Mouse (Mus musculus): Measurements from ENCODE around the gene Otulin. TPM values are rescaled to one million over a fixed set of nuclear protein-coding genes. Genes with fewer than 3 reads are reported as not detected.

The Otulin gene
- polyA plus RNA-seq, 1 experiment from 2014 or later = 31.7 TPM

GRCm38 (mm10) chr15:27604558-27604957 lies 25.9 kb downstream of the Otulin start:
- no peaks in the 10 kb centered on the region for H3K9me3 ChIP-seq
- no peaks in the 10 kb centered on the region for H3K27me3 ChIP-seq (replicated peaks)
- no peak overlapping the region for H3K4me3 ChIP-seq (replicated peaks)
- 83% methylated on average over 3 of the region's 3 CpGs for WGBS
- peaks cover 16% of the 10 kb centered on the region for H3K36me3 ChIP-seq
- no peak for ATAC-seq (ENCODE audit: insufficient read depth, low FRiP score, low read depth)
- H3K9ac ChIP-seq = no peak overlapping the region
- H3K4me2 ChIP-seq = no peak overlapping the region
- no peak overlapping the region for H3K27ac ChIP-seq
- H3K4me1 ChIP-seq = no peaks in the 10 kb centered on the region

GRCm38 (mm10) chr15:27600524-27600923 lies 30.0 kb downstream of the Otulin start:
- Histone ChIP-seq H3K9ac (no peak overlapping the region), H3K4me2 (no peak overlapping the region), H3K27me3 (replicated peaks) (no peaks in the 10 kb centered on the region), H3K27ac (no peak overlapping the region), H3K4me3 (replicated peaks) (no peak overlapping the region), H3K4me1 (0 out of 2 replicates have a peak, but pooled peaks cover 2% of the 10 kb centered on the region), H3K9me3 (no peaks in the 10 kb centered on the region), H3K36me3 (peaks cover 14% of the 10 kb centered on the region)
- WGBS = 77% methylated on average over 5 of the region's 5 CpGs
- no peak for ATAC-seq (ENCODE audit: insufficient read depth, low FRiP score, low read depth)

- no peak for ATAC-seq (ENCODE audit: insufficient read depth, low FRiP score, low read depth)
Measured at GRCm38 (mm10) chr15:27598786-27599385, 31.6 kb downstream of the Otulin start.

GRCm38 (mm10) chr15:27597516-27597915 lies 33.0 kb downstream of the Otulin start:
- no peak for ATAC-seq (ENCODE audit: insufficient read depth, low FRiP score, low read depth)
- H3K36me3 ChIP-seq = peaks cover 30% of the 10 kb centered on the region
- WGBS = 80% methylated on average over 4 of the region's 4 CpGs

More at GRCm38 (mm10) chr15:27598786-27599385, 31.6 kb downstream of the Otulin start:
- H3K36me3 ChIP-seq = peaks cover 17% of the 10 kb centered on the region
- H3K9ac ChIP-seq = no peak overlapping the region
- WGBS = 91% methylated on average over 13 of the region's 13 CpGs
- H3K4me3 ChIP-seq (replicated peaks) = no peak overlapping the region
- H3K4me1 ChIP-seq = 0 out of 2 replicates have a peak, but pooled peaks cover 4% of the 10 kb centered on the region
- no peaks in the 10 kb centered on the region for H3K27me3 ChIP-seq (replicated peaks)
- no peaks in the 10 kb centered on the region for H3K9me3 ChIP-seq
- H3K4me2 ChIP-seq = no peak overlapping the region
- no peak overlapping the region for H3K27ac ChIP-seq

GRCm38 (mm10) chr15:27596463-27597140 lies 33.9 kb downstream of the Otulin start:
- no peak for ATAC-seq (ENCODE audit: insufficient read depth, low FRiP score, low read depth)
- H3K36me3 ChIP-seq = peaks cover 32% of the 10 kb centered on the region
- 67% methylated on average over 3 of the region's 3 CpGs for WGBS

More at GRCm38 (mm10) chr15:27597516-27597915, 33.0 kb downstream of the Otulin start:
- Histone ChIP-seq H3K4me3 (replicated peaks) (no peak overlapping the region), H3K27ac (no peak overlapping the region), H3K9ac (no peak overlapping the region), H3K27me3 (replicated peaks) (no peaks in the 10 kb centered on the region), H3K4me2 (no peak overlapping the region), H3K9me3 (no peaks in the 10 kb centered on the region), H3K4me1 (0 out of 2 replicates have a peak, but pooled peaks cover 4% of the 10 kb centered on the region)

GRCm38 (mm10) chr15:27595560-27595959 lies 34.9 kb downstream of the Otulin start:
- Histone ChIP-seq H3K4me3 (replicated peaks) (no peak overlapping the region), H3K27me3 (replicated peaks) (no peaks in the 10 kb centered on the region), H3K9ac (no peak overlapping the region), H3K9me3 (no peaks in the 10 kb centered on the region), H3K36me3 (peaks cover 26% of the 10 kb centered on the region), H3K27ac (peak overlapping the region; percentile 68), H3K4me2 (no peak overlapping the region), H3K4me1 (0 out of 2 replicates have a peak, but pooled peaks cover 4% of the 10 kb centered on the region)
- WGBS = 46% methylated on average over 8 of the region's 8 CpGs
- ATAC-seq (ENCODE audit: insufficient read depth, low FRiP score, low read depth) = peak; percentile 79

More at GRCm38 (mm10) chr15:27596463-27597140, 33.9 kb downstream of the Otulin start:
- Histone ChIP-seq H3K4me2 (no peak overlapping the region), H3K9ac (no peak overlapping the region), H3K4me1 (0 out of 2 replicates have a peak, but pooled peaks cover 4% of the 10 kb centered on the region), H3K9me3 (no peaks in the 10 kb centered on the region), H3K27ac (peak overlapping the region; percentile 68; the same call in 1 of the 2 replicates), H3K27me3 (replicated peaks) (no peaks in the 10 kb centered on the region), H3K4me3 (replicated peaks) (no peak overlapping the region)

GRCm38 (mm10) chr15:27594973-27595372 lies 35.5 kb downstream of the Otulin start:
- H3K4me2 ChIP-seq = no peak overlapping the region
- no peaks in the 10 kb centered on the region for H3K9me3 ChIP-seq
- no peak overlapping the region for H3K4me3 ChIP-seq (replicated peaks)
- 44% methylated on average over 4 of the region's 4 CpGs for WGBS
- H3K9ac ChIP-seq = no peak overlapping the region
- ATAC-seq (ENCODE audit: insufficient read depth, low FRiP score, low read depth) = no peak
- H3K27me3 ChIP-seq (replicated peaks) = no peaks in the 10 kb centered on the region
- H3K36me3 ChIP-seq = peaks cover 28% of the 10 kb centered on the region
- H3K27ac ChIP-seq = peak overlapping the region; percentile 68
- 0 out of 2 replicates have a peak, but pooled peaks cover 4% of the 10 kb centered on the region for H3K4me1 ChIP-seq

- Histone ChIP-seq H3K27ac (no peak overlapping the region), H3K27me3 (replicated peaks) (no peaks in the 10 kb centered on the region), H3K4me3 (replicated peaks) (no peak overlapping the region), H3K4me1 (0 out of 2 replicates have a peak, but pooled peaks cover 4% of the 10 kb centered on the region), H3K9me3 (no peaks in the 10 kb centered on the region), H3K9ac (no peak overlapping the region), H3K4me2 (no peak overlapping the region), H3K36me3 (peaks cover 28% of the 10 kb centered on the region; the same call in 1 of the 2 replicates)
- WGBS = 83% methylated on average over 13 of the region's 13 CpGs
- no peak for ATAC-seq (ENCODE audit: insufficient read depth, low FRiP score, low read depth)
Measured at GRCm38 (mm10) chr15:27593717-27594116, 36.8 kb downstream of the Otulin start.

GRCm38 (mm10) chr15:27592620-27593320 lies 37.7 kb downstream of the Otulin start:
- no peaks in the 10 kb centered on the region for H3K9me3 ChIP-seq
- ATAC-seq (ENCODE audit: insufficient read depth, low FRiP score, low read depth) = no peak

GRCm38 (mm10) chr15:27590812-27591211 lies 39.7 kb downstream of the Otulin start:
- H3K27ac ChIP-seq = no peak overlapping the region
- no peak overlapping the region for H3K4me2 ChIP-seq
- H3K27me3 ChIP-seq (replicated peaks) = no peaks in the 10 kb centered on the region
- ATAC-seq (ENCODE audit: insufficient read depth, low FRiP score, low read depth) = no peak
- no peak overlapping the region for H3K4me3 ChIP-seq (replicated peaks)
- 94% methylated on average over 9 of the region's 9 CpGs for WGBS
- H3K9me3 ChIP-seq = no peaks in the 10 kb centered on the region
- H3K36me3 ChIP-seq = peaks cover 28% of the 10 kb centered on the region; the same call in 1 of the 2 replicates
- no peak overlapping the region for H3K9ac ChIP-seq
- 0 out of 2 replicates have a peak, but pooled peaks cover 4% of the 10 kb centered on the region for H3K4me1 ChIP-seq

More at GRCm38 (mm10) chr15:27592620-27593320, 37.7 kb downstream of the Otulin start:
- WGBS = 90% methylated on average over 19 of the region's 19 CpGs
- no peak overlapping the region for H3K27ac ChIP-seq
- H3K9ac ChIP-seq = no peak overlapping the region
- 0 out of 2 replicates have a peak, but pooled peaks cover 4% of the 10 kb centered on the region for H3K4me1 ChIP-seq
- H3K4me2 ChIP-seq = no peak overlapping the region
- no peak overlapping the region for H3K4me3 ChIP-seq (replicated peaks)
- H3K27me3 ChIP-seq (replicated peaks) = no peaks in the 10 kb centered on the region
- peaks cover 28% of the 10 kb centered on the region; the same call in 1 of the 2 replicates for H3K36me3 ChIP-seq

GRCm38 (mm10) chr15:27588087-27588826 lies 42.2 kb downstream of the Otulin start:
- no peak overlapping the region for H3K9ac ChIP-seq
- H3K27me3 ChIP-seq (replicated peaks) = no peaks in the 10 kb centered on the region

More at GRCm38 (mm10) chr15:27588087-27588826, 42.2 kb downstream of the Otulin start:
- Histone ChIP-seq H3K4me1 (no peaks in the 10 kb centered on the region), H3K36me3 (peaks cover 16% of the 10 kb centered on the region; the same call in 1 of the 2 replicates), H3K4me2 (no peak overlapping the region), H3K27ac (no peak overlapping the region), H3K9me3 (no peaks in the 10 kb centered on the region), H3K4me3 (replicated peaks) (no peak overlapping the region)
- WGBS = 76% methylated on average over 14 of the region's 14 CpGs
- no peak for ATAC-seq (ENCODE audit: insufficient read depth, low FRiP score, low read depth)
